ENCODE assay signal across 8 mouse cellular contexts in genomic region chr15:25412761-25413261, GRCm38 (mm10). TPM values are rescaled to one million over a fixed set of nuclear protein-coding genes. Genes with fewer than 3 reads are reported as not detected.
DNase-seq lines count a peak whose midpoint lies in the region; ATAC-seq and TF ChIP-seq lines count a peak whose summit lies in the region.

No protein-coding gene starts in this region.

- H3K4me3 ChIP-seq in C2C12 (ENCODE audit: insufficient read depth, poor library complexity, severe bottlenecking), result peak overlapping the region; percentile 87
- peak overlapping the region; percentile 98 for H3K4me3 ChIP-seq in embryonic facial prominence, embryonic 11.5 days (ENCODE audit: low read depth, low read length)
- peak overlapping the region; percentile 99 for H3K4me3 ChIP-seq in hindbrain, embryonic 13.5 days
- H3K4me3 ChIP-seq in liver, embryonic 11.5 days (ENCODE audit: low read depth, low read length), result peak overlapping the region; percentile 63
- H3K4me3 ChIP-seq in neural tube, embryonic 12.5 days, result peak overlapping the region; percentile 99

- peak; percentile 9 for DNase-seq in cerebellum, postnatal 36 days
- DNase-seq in cerebellum, adult 9-11 months, result no peak
- peak; percentile 76 for DNase-seq in embryonic facial prominence, embryonic 11.5 days (ENCODE audit: low spot score)
- DNase-seq in liver, embryonic 11.5 days (ENCODE audit: low spot score), result peak; percentile 50
- peak; percentile 54 for DNase-seq in thymus, postnatal 4 days

- peak overlapping the region; percentile 97 for H3K9ac ChIP-seq in embryonic facial prominence, embryonic 11.5 days (replicated peaks; ENCODE audit: low read length)
- peak overlapping the region; percentile 100 for H3K9ac ChIP-seq in hindbrain, embryonic 13.5 days
- H3K9ac ChIP-seq in liver, embryonic 11.5 days (ENCODE audit: low read depth, low read length), result peak overlapping the region; percentile 63
- peak overlapping the region; percentile 99 for H3K9ac ChIP-seq in neural tube, embryonic 12.5 days

- H3ac ChIP-seq in C2C12 (ENCODE audit: control insufficient read depth, insufficient read length, low read depth), result peak overlapping the region; percentile 76

- no peaks in the 10 kb centered on the region for H3K27me3 ChIP-seq in C2C12 (ENCODE audit: control insufficient read depth, insufficient read depth, insufficient read length)
- no peaks in the 10 kb centered on the region for H3K27me3 ChIP-seq in embryonic facial prominence, embryonic 11.5 days (ENCODE audit: control insufficient read depth, insufficient read depth, low read length)
- no peaks in the 10 kb centered on the region for H3K27me3 ChIP-seq in hindbrain, embryonic 13.5 days
- peaks cover 32% of the 10 kb centered on the region for H3K27me3 ChIP-seq in liver, embryonic 11.5 days (replicated peaks; ENCODE audit: control insufficient read depth, insufficient read depth, low read length)
- no peaks in the 10 kb centered on the region for H3K27me3 ChIP-seq in neural tube, embryonic 12.5 days (replicated peaks)

- H3K79me3 ChIP-seq in C2C12 (ENCODE audit: low read depth), result peaks cover 49% of the 10 kb centered on the region

- peak overlapping the region; percentile 90 for H3K4me2 ChIP-seq in embryonic facial prominence, embryonic 11.5 days (ENCODE audit: low read depth, low read length)
- peak overlapping the region; percentile 76 for H3K4me2 ChIP-seq in hindbrain, embryonic 13.5 days
- H3K4me2 ChIP-seq in liver, embryonic 11.5 days, result peak overlapping the region; percentile 72
- H3K4me2 ChIP-seq in neural tube, embryonic 12.5 days (replicated peaks), result peak overlapping the region; percentile 75

- no peaks in the 10 kb centered on the region for H3K9me3 ChIP-seq in embryonic facial prominence, embryonic 11.5 days (replicated peaks; ENCODE audit: control insufficient read depth, low read length)
- no peaks in the 10 kb centered on the region for H3K9me3 ChIP-seq in hindbrain, embryonic 13.5 days
- no peaks in the 10 kb centered on the region for H3K9me3 ChIP-seq in liver, embryonic 11.5 days (ENCODE audit: control insufficient read depth, low read length)
- H3K9me3 ChIP-seq in neural tube, embryonic 12.5 days, result no peaks in the 10 kb centered on the region

- H3K4me1 ChIP-seq in embryonic facial prominence, embryonic 11.5 days (ENCODE audit: control insufficient read depth, insufficient read depth, low read length), result no peaks in the 10 kb centered on the region
- peaks cover 42% of the 10 kb centered on the region for H3K4me1 ChIP-seq in hindbrain, embryonic 13.5 days (replicated peaks)
- peaks cover 3% of the 10 kb centered on the region for H3K4me1 ChIP-seq in liver, embryonic 11.5 days (replicated peaks; ENCODE audit: control insufficient read depth, insufficient read depth, low read length)
- peaks cover 35% of the 10 kb centered on the region for H3K4me1 ChIP-seq in neural tube, embryonic 12.5 days

- H3K27ac ChIP-seq in embryonic facial prominence, embryonic 11.5 days (replicated peaks; ENCODE audit: low read depth, low read length), result peak overlapping the region; percentile 94
- H3K27ac ChIP-seq in hindbrain, embryonic 13.5 days, result peak overlapping the region; percentile 100
- H3K27ac ChIP-seq in liver, embryonic 11.5 days (ENCODE audit: low read depth, low read length), result peak overlapping the region; percentile 19; the same call in 1 of the 2 replicates
- H3K27ac ChIP-seq in neural tube, embryonic 12.5 days, result peak overlapping the region; percentile 97

- peaks cover 58% of the 10 kb centered on the region for H3K79me2 ChIP-seq in C2C12 (ENCODE audit: control insufficient read depth, insufficient read depth)

- H3K36me3 ChIP-seq in C2C12 (ENCODE audit: control insufficient read depth, insufficient read depth), result peaks cover 30% of the 10 kb centered on the region
- H3K36me3 ChIP-seq in embryonic facial prominence, embryonic 11.5 days (replicated peaks; ENCODE audit: control insufficient read depth, insufficient read depth, low read depth, low read length), result no peaks in the 10 kb centered on the region
- no peaks in the 10 kb centered on the region for H3K36me3 ChIP-seq in hindbrain, embryonic 13.5 days
- no peaks in the 10 kb centered on the region for H3K36me3 ChIP-seq in liver, embryonic 11.5 days (ENCODE audit: control insufficient read depth, insufficient read depth, low read length)
- 0 out of 2 replicates have a peak, but pooled peaks cover 3% of the 10 kb centered on the region for H3K36me3 ChIP-seq in neural tube, embryonic 12.5 days

- ATAC-seq in embryonic facial prominence, embryonic 11.5 days (replicated peaks; ENCODE audit: insufficient number of reproducible peaks, low FRiP score, low TSS enrichment, low read depth), result peak; percentile 26
- peak; percentile 44 for ATAC-seq in hindbrain, embryonic 13.5 days (ENCODE audit: low FRiP score)
- peak; percentile 15 for ATAC-seq in liver, embryonic 11.5 days (replicated peaks; ENCODE audit: low FRiP score)
- peak; percentile 41 for ATAC-seq in neural tube, embryonic 12.5 days (ENCODE audit: low FRiP score, low read depth)

- WGBS in embryonic facial prominence, embryonic 11.5 days, result 0% methylated on average over 32 of the region's 35 CpGs
- WGBS in hindbrain, embryonic 13.5 days, result under 1% methylated on average over 35 of the region's 35 CpGs
- WGBS in liver, embryonic 11.5 days, result under 1% methylated on average over 35 of the region's 35 CpGs
- WGBS in neural tube, embryonic 12.5 days, result under 1% methylated on average over 33 of the region's 35 CpGs

- TF ChIP-seq CTCF in C2C12 (IDR thresholded peaks at IDR 0.05; ENCODE audit: control insufficient read depth, insufficient read depth, insufficient read length), result no peak

TF ChIP-seq in C2C12, 6 proteins besides CTCF, POLR2A, EP300 and RAD21:
- peak; percentile 60 for TF ChIP-seq MAX (IDR thresholded peaks at IDR 0.05)
- TF ChIP-seq USF1 (IDR thresholded peaks at IDR 0.05; ENCODE audit: low read depth), result no peak

RNA-seq across cellular contexts. Expression of gene Basp1, which starts 0.8 kb away (rescaled TPM):
- polyA plus RNA-seq in C2C12 (2012; fragmentation: generic; extraction: Trizol), result 164 TPM
- 113 and 141 TPM in 2 replicates for polyA plus RNA-seq in embryonic facial prominence, embryonic 11.5 days (2014; fragmentation: Nextera tagmentation; extraction: Ambion mirVana)
- 202 and 215 TPM in 2 replicates for polyA plus RNA-seq in hindbrain, embryonic 13.5 days (2015; fragmentation: Nextera tagmentation; extraction: Ambion mirVana)
- 12.8 and 13.2 TPM in 2 replicates for polyA plus RNA-seq in liver, embryonic 11.5 days (2014; fragmentation: Nextera tagmentation; extraction: Ambion mirVana)
- 392 and 466 TPM in 2 replicates for polyA plus RNA-seq in neural tube, embryonic 12.5 days (2016; fragmentation: Nextera tagmentation; extraction: Ambion mirVana)

Comparison
In these comparisons a context has a peak if more than half of its experiments do, and no peak if none do; other contexts are left out.
1. H3K27ac ChIP-seq: peak in every context shown above with its lines; median percentile 100 in hindbrain, embryonic 13.5 days; 97 in neural tube, embryonic 12.5 days; 94 in embryonic facial prominence, embryonic 11.5 days; 19 in liver, embryonic 11.5 days.